Mouse (Mus musculus) adrenal gland (tissue): ENCODE measurements around the gene Csad.

Experiments
- intact Hi-C: fragments of 180-260 bp; cut with DNase I; formaldehyde crosslinking; loops from one replicate; pipeline ENCODE4 v1.15.1; 2025

The Csad gene

DNA sequence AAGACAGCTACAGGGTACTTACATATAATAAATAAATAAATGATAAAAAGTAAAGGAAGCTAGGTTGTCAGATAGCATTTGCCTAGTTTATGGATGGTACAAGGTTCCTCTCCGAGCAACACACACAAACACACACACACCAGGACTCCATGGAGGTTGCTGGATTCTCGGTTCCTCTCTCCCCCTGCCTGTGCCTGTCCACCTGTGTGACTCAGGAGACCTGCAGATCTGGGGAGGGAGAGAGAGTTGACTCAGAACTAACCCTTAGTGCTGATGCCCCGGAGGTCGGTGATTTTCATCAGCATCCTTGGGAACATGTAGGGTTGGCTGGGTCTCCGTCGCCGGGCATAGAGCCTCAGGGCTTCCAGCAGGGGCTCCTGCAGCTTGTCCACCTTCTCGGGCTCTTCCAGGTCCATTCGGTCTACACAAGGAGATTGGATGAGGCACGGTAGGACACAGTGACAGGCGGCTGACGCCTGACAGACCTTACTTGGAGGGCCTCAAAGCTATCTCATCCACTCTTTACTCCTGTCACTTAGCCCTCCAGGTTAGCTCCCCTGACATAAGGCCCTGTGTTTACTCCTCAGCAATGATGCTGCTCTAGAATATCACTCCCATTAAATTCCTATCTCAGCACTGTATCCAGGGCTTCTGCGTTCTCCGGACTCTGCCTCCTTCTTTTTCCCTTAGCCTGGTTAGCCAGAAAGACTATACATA, 34.2 kb upstream of the Csad start:
- intact Hi-C loops, result loop anchor here (1.0 to 2.0 kb wide), 2 partner anchors 34 to 78 kb away; no protein-coding TSS in a partner anchor

DNA sequence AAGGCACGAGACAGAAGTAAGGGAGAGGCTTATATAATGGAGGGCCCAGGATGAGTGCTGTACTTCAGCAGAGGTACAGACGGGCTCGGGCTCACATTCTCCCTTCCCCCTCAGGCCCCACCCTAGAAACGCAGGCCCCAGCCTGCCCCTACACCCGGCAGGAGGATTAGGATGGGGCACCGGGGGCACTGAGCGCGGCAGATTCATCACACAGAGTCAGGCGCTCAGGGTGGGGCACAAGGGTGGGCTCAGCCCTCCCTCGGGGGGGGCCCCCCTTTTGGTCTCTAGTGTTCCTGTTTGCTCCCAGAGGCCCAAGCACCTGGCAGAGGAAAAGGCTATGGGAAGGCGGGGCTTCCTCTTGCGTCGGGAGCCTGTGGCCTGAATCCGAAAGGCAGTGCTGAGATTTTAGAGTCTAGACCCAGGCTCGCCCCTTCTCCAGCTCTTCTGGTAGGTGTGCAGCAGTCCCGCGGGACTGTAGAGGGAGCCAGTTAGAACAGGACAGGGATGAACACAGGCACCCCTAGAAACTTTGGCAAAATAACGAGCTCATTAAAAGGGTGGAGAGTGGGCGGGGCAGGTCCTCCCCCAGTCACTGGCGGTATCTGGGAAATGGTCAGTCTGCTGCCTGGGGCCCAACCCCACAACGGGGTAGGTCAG, 31.0 kb upstream of the Csad start:
- intact Hi-C loops, result no loop called here

DNA sequence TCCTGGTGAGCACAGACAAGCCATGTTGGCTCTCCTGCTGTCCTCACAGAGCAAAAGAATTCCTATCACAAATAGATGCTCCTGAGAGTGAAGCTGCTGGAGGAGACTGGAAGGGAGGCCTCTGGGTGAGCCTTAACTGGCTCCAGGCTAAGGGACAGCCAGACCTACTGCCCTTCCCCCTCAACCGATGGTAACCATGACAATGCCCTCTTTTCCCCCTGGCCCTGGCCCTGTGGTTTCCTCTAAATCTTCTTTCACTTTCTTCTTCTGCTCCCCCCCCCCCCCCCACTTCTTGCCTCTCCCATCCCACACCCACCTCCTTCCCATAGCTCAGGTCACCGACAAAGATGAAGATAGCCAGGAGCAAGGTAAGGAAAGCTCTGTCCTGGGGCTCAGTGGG, 29.4 kb upstream of the Csad start:
- intact Hi-C loops, result no loop called here

DNA sequence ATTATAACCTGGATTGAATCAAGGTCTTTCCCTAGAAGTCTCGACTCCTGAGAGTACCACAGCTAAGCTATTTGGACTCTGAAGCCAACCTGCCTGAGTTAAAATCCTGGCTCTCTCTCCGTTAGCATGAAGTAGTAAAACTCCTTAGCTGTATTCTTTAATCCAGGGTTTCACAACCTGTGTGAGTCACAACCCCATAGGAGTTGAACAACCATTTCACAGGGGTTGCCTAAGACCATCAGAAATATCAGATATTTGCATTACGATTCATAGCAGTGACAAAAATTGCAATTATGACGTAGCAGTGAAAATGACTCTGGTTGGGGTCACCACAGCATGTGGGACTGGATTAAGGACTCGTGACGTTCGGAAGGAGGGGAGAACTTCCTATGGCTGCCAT, 28.2 kb upstream of the Csad start:
- intact Hi-C loops, result no loop called here

DNA sequence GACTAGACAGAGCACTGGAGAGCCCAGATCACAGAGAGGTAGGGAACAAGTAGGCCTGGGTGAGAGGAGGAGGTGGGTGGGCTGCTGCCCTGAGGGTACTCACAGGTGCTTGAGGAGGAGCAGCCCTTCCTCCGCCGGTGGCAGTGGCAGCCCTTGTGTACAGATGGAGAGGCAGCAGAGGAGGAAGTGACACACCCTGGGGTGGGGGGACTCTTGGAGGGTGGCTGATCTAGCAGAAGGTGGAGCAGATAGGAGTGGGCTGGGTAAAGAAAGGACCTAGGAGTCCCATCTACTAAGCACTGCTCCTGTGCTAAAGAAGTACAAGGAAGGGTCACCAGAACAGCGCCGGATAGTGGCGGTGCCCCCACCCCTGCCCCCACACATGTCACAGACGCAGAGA, 27.2 kb upstream of the Csad start, which contains the start of gene Itgb7:
Gene Itgb7 (minus strand): TSS at position 197 of the 400 bp plus-strand sequence.
- intact Hi-C loops, result no loop called here

DNA sequence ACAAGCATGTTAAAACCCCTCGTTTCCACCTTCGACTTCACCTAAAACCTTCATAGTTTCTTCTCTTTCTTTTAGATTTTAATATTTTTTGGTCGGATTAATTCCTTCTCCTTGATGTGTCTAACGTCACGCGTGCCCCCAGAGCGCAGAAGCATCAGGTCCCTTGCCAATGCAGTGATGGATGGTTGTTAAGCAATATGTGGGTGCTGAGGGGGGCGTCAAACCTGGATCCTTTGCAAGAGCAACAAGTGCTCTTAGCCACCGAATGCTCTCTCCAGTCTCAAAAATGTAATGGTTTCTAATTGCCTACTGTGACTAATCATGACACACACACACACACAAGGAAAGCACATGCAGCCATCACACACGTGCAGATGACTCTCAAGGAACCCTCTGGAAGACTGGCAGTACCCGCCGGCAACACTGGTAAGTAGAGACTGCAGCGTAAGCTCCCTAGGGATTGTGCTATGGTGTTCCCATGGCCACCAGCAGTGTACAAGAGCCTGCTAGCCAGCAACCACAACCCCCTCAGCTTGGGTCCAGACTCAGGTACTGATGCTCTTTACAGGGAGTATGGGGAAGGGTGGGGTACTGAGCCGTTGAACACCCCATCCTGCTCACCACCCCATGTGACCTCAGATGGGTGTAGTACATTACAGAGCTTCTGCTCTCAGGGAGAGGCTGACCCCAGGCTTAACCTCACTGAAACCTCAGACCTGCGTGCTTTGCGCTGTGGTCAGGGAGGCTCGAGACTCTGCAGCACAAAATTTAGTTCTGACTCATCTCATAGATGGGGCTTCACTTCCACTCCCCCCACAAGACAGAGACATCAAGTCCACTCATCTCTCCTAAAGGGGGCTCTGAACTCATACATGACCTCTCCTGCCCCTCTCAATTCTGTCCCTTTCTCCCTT, 26.1 kb upstream of the Csad start:
- intact Hi-C loops, result no loop called here

DNA sequence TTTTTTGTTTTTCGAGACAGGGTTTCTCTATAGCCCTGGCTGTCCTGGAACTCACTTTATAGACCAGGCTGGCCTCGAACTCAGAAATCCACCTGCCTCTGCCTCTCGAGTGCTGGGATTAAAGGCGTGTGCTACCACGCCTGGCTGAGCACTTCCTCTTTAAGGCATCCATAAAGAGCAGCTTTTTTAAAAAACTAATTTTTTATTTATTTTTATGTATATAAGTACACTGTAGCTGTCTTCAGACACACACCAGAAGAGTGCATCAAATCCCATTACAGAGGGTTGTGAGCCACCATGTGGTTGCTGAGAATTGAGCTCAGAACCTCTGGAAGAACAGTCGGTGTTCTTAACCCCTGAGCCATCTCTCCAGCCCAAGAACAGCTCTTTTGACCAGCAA, 21.1 kb upstream of the Csad start:
- intact Hi-C loops, result loop anchor here (2.0 kb wide), 1 partner anchor 47 kb away; no protein-coding TSS in a partner anchor

DNA sequence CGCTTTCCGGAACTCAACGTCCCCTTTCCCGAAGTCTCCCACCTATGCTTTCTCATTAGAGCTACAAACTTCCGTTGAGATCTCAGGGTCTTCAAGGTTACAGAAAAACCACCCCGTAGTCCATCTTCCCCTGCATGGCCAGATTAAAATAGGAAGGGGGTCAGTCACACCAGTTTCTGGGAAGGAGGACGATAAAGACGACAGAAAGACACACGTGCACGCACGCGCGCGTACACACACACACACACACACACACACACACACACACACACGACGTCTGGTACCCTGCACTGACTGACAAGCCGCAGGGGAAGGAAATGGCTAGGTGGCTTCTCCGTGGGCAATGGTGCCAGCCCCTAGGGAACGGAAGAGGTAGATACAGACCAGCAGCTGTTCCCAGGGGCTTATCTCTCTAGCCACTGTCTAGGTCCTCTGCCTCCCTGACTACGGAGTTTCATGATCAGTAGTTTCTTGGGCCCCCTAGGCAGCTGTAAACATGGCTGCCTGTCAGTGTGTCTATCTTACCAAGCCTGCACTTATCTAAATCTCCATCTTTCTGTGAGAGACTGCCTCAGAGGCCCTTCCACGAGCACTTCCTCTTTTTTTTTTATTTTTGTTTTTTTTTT, 20.6 kb upstream of the Csad start:
- intact Hi-C loops, result loop anchor here (2.0 to 5.0 kb wide), 2 partner anchors 46 to 118 kb away; no protein-coding TSS in a partner anchor

DNA sequence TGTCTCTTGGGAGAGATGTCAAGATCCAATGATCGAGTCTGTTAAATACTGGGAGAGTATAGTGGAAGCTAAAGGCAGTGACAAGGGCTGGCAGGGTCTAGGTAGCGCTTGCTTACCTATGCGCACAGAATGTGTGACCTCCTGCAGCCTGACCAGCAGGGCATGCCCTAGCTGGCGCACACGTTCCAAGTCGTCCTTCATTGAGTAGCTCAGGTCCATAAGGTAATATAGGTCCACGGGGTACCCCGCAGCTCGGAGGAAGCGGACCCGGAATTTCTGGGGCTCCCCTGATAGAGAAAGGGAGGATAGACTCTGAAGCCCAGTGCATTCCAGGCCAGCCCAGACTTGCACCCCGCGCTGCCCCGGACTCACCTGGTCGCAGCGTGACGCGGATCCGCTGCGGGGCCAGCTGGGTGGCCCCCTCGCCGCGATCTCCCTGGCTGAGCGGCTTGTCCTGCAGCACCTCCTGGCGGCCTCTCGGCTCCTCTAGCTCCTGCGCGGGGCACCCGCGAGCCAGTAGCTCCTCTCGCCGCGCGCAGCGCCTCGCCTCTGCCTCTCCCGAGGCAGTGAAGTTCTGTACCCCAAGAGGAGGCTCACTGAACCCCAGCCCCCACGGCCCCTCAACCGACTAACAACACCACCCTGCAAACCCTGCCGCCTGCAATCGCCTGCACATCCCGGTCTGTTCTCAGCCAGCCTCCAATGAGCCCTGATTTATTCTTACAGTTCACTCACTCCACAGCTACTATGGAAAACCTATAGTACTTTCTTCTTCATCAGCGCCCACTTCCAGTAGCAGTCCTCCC, 19.9 kb upstream of the Csad start:
- intact Hi-C loops, result loop anchor here (2.0 to 5.0 kb wide), 2 partner anchors 46 to 117 kb away; no protein-coding TSS in a partner anchor

DNA sequence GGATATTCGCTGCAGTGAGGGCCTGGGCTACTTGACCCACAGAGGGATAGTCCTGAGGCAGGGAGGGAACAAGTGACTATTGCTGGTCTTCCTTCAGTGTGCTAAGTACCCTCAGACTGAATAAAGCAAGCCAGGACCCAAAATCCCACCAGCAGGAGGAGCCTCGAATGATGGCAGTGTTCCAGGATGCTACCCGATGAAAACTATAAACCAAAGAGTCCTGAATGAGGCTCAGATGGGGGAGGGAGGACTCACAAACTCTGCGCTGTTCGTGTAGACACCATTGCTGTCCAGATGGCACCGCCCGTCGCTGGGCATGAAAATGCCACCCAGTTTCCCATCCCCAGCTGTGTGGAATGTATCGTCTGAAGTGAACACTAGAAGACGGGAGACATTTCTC, 17.9 kb upstream of the Csad start:
- intact Hi-C loops, result loop anchor here (5.0 kb wide), 1 partner anchor 115 kb away; no protein-coding TSS in a partner anchor

DNA sequence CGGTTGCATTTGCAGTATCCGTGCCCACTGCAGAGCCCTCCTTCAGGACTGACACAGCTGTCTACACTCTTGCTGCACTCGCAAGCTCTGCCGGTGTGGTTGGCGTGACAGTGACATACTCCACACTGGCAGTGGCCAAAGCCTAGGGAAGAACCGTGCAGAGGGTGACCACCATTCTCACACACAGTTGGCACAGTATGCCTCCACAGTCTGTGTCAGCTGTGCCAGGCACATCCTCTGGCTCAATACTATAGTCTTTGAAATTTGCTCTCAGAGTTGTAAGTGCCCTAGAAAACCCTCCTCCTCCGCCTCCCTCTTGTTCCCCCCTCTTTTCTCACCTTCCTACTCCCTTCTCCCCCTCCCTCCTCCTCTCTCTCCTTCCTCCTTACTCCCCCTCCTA, 12.8 kb upstream of the Csad start:
- intact Hi-C loops, result no loop called here

DNA sequence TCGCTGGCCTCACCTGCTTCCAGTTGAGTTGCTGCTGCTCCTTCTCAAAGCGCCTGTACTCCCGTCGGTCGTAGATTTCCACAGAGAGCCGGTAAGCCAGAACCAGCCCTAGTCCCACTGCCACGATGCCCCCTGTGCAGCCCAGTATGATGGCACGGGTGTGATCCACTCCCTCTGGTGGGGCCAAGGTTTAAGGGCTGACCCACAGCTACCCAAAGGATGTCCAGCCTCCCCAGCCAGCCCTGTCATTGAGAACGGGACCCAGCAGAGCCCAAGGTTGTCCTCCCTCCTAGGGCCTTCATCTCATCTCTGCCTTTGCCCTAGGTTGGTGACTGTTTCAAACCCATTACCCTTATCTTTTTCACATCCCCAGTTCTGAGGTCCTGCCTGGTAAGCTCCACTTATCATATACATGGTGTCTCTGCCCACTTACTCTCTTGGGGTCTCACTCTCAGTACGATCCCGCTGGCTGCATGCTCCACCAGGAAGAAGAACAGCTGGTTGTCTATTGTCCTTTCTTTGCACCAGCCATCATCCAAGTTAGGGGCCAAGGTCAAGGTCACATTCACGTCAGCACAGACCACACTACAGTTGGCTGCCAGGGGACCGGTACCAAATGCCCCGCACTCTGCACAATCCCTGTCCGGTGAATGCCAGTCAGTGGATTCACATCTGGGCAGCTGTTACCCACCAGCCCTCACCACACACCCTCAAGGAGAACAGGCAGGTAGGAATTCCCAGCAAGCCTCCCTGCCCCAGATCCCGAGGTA, 12.1 kb upstream of the Csad start:
- intact Hi-C loops, result no loop called here

DNA sequence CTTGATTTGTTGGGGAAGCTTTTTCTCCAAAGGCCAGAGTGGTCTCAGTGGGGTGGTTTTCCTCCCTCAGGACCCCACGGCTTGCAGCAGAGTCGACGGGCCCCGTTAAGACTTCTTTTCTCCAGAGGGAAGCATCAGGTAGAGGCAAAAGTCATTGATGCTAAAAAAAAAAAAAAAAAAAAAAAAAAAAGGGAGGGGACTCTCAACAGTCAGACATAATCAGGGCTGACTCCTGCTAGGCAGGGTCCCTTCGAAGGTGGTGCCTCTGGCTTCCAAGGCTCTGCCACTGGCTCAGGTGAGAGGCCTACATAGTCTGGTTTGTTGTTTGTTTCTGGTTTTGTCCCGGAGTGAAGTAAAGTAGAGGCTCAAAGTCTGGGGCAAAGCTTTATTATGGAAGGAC, 11.1 kb upstream of the Csad start:
- intact Hi-C loops, result no loop called here

DNA sequence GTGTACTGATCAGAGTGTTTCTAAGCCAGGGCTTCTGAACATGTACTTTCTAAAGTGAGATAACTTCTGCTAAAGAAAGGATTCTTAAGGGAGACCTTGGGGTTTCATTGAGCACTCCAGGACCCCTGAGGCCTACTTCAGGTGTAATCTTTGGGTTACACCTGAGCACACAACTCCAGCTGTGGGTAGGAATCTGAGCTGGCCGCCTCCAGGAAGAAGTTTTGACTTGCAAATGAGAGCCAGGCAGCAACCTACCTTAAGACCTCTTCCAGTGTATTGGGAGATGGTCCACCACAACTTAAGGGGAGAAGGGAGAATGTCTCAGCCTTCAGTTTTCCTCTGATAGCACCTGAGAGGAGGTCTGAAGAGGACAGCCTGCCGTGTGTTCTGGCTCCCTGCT, 9.6 kb upstream of the Csad start:
- intact Hi-C loops, result no loop called here

DNA sequence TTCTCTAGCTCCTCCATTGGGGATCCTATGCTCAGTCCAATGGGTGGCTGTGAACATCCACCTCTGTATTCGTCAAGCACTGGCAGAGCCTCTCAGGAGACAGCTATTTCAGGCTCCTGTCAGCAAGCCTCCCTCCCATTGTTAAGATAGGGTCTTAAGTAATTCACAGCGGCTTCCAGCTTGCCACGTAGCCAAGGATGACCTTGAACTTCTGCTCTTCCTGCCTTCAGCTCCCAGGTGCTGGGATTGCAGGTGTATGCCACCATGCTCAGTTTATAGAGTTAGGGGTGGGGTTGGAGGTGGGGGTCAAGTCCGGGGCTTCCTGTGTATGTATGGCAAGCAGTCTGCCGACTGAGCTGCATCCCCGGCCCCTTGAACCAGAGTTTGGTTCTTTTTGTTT, 7.4 kb upstream of the Csad start:
- intact Hi-C loops, result no loop called here

DNA sequence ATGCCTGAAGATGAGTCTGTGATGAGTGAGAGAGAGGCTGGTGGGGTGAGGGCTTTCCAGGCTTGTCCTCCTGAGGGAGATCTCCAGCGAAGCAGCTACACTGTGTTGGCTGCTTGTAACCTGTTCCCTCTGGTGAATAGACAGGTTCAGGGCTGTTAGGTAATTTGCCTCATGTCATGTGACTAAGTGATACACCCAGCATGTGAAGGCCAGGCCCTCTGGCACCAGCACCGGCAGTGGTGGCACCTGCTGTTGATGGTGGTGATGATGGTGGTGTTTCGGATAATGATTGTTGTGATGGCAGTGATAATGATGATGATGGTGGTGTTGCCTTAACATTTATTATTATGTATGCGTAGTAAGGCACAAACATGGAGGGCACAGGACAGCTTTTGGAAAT, 6.3 kb upstream of the Csad start:
- intact Hi-C loops, result no loop called here

DNA sequence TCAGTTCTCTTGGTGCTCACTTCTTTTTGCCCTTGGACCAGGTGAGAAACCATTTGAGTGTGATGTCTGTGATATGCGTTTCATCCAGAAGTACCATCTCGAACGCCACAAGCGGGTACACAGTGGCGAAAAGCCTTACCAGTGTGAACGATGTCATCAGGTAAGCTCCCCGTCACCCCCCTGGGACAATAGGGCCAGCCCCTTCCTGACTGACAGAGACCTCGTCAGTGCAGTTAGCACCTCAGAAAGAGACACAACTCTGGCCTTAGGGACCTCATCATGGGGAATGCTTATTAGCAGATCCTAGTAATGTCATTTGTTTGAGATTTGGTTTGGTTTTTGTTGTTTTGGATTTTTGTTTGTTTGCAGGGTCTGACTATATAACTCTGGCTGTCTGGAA, 4.6 kb upstream of the Csad start:
- intact Hi-C loops, result no loop called here

DNA sequence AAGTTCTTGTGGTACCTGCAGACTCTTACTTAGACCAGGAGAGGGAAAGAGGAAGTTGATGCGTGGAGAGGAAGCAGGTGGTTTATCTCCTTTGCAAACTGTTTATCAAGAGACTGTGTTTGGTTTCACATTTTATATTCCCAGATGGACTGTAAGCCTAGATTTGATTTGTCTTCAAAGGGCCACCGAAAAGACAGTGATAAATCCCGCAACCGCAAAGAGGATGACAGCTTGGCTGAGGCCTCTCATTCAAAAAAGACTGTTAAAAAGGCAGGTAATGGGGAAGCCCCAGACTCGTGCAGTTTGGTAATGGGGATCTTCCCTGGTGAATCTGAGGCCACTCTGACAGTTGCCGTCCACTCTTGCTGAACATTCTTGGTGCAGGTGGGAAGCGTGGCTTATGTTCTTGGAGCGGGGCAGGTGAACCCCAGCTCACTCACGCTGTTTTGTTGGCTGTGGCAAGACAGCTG, 3.6 kb upstream of the Csad start:
- intact Hi-C loops, result no loop called here

DNA sequence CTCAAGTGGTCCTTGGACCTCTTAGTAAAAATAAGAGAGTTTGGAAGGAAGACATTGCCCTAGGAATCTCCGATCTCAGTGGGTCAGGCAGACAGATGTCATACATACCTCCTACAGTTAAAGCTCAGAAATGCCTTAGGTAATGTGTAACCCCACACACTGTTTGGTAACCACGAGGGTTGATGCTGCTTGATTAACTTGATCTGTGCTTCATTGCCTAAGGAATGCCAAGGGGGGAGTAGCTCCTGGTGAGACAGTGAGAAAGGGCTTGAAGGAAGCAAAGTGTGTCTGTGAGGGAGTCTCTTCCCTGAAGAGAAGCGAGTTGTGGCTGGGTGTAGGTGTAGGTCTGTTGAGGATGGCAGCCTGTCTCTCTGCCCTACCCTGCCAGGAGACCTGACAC, 2.8 kb upstream of the Csad start:
- intact Hi-C loops, result no loop called here

DNA sequence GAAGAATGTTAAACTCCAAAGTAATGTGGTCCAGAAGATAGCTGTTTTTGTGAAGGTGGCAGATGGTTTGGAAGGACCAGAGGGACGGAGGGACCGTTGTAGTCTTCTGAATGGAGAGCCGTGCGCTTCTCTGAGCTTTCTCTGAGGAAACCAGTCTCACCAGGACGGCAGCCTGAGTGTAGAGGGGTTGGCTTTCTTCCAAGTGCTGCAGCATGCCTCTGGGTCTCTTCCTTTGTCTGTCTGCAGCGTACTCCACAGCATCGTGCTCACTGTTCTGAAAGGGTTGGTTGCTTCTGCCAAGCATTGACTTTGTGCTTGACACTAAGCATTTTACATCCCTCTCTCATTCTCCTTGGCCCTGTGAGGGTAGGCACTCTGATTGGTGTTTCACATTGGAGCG, 1.3 kb upstream of the Csad start:
- intact Hi-C loops, result no loop called here
